Mouse (Mus musculus): Measurements from ENCODE around the gene Inpp4b. TPM values are rescaled to one million over a fixed set of nuclear protein-coding genes. Genes with fewer than 3 reads are reported as not detected.

Gene Inpp4b
- polyA plus RNA-seq, 1 experiment: 0.02 TPM

GRCm38 (mm10) chr8:81370607-81371006 is 28.3 kb downstream of the Inpp4b start:
- H3K79me3 ChIP-seq (ENCODE audit: low read depth): no peaks in the 10 kb centered on the region

DNA sequence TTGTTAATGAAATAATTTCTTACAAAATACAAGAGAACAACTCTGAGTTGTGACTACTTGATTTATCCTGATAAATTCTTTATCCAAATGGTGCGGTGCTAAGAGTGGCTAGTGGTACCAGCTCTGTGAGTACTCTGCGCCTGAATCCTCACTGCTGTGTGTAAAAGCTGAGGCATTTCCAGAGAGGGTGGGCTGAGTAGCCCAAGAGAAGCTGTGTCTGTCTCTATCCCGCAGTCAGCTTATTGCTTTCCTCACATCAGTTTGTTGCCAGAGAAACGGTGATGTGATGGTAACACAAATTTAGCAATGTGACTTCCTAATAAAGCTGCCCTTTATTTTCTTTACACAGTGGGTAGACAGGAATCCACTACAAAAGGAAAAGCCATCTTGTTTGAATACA is 29.5 kb downstream of the Inpp4b start:
- H3K27me3 ChIP-seq (ENCODE audit: control insufficient read depth, insufficient read depth, insufficient read length): no peaks in the 10 kb centered on the region
- H3ac ChIP-seq (ENCODE audit: control insufficient read depth, insufficient read length, low read depth): no peak overlapping the region
- TF ChIP-seq MYOG (IDR thresholded peaks at IDR 0.05; ENCODE audit: control insufficient read depth, extremely low read depth, insufficient read length) (no peak), CTCF (IDR thresholded peaks at IDR 0.05; ENCODE audit: control insufficient read depth, insufficient read depth, insufficient read length) (no peak), FOSL1 (IDR thresholded peaks at IDR 0.05; ENCODE audit: insufficient read depth, low read length, poor library complexity, severe bottlenecking) (no peak), USF1 (IDR thresholded peaks at IDR 0.05; ENCODE audit: low read depth) (no peak), MYOD1 (IDR thresholded peaks at IDR 0.05; ENCODE audit: control insufficient read depth, insufficient read length, low read depth) (no peak), MAX (IDR thresholded peaks at IDR 0.05) (no peak), CEBPB (IDR thresholded peaks at IDR 0.05; ENCODE audit: low read depth) (no peak)
- no peaks in the 10 kb centered on the region for H3K79me2 ChIP-seq (ENCODE audit: control insufficient read depth, insufficient read depth)
- H3K4me3 ChIP-seq (ENCODE audit: insufficient read depth, poor library complexity, severe bottlenecking): no peak overlapping the region
- no peaks in the 10 kb centered on the region for H3K36me3 ChIP-seq (ENCODE audit: control insufficient read depth, insufficient read depth)
- H3K79me3 ChIP-seq (ENCODE audit: low read depth): no peaks in the 10 kb centered on the region

More at GRCm38 (mm10) chr8:81370607-81371006, 28.3 kb downstream of the Inpp4b start:
- H3K27me3 ChIP-seq (ENCODE audit: control insufficient read depth, insufficient read depth, insufficient read length): no peaks in the 10 kb centered on the region
- TF ChIP-seq MYOG (IDR thresholded peaks at IDR 0.05; ENCODE audit: control insufficient read depth, extremely low read depth, insufficient read length) (no peak), CTCF (IDR thresholded peaks at IDR 0.05; ENCODE audit: control insufficient read depth, insufficient read depth, insufficient read length) (no peak), USF1 (IDR thresholded peaks at IDR 0.05; ENCODE audit: low read depth) (no peak), MYOD1 (IDR thresholded peaks at IDR 0.05; ENCODE audit: control insufficient read depth, insufficient read length, low read depth) (no peak), MAX (IDR thresholded peaks at IDR 0.05) (no peak), CEBPB (IDR thresholded peaks at IDR 0.05; ENCODE audit: low read depth) (no peak), FOSL1 (IDR thresholded peaks at IDR 0.05; ENCODE audit: insufficient read depth, low read length, poor library complexity, severe bottlenecking) (no peak)
- H3ac ChIP-seq (ENCODE audit: control insufficient read depth, insufficient read length, low read depth): no peak overlapping the region
- no peak overlapping the region for H3K4me3 ChIP-seq (ENCODE audit: insufficient read depth, poor library complexity, severe bottlenecking)
- H3K36me3 ChIP-seq (ENCODE audit: control insufficient read depth, insufficient read depth): no peaks in the 10 kb centered on the region
- no peaks in the 10 kb centered on the region for H3K79me2 ChIP-seq (ENCODE audit: control insufficient read depth, insufficient read depth)

- TF ChIP-seq MAX (IDR thresholded peaks at IDR 0.05): no peak
- TF ChIP-seq FOSL1 (IDR thresholded peaks at IDR 0.05; ENCODE audit: insufficient read depth, low read length, poor library complexity, severe bottlenecking): no peak
- TF ChIP-seq MYOD1 (IDR thresholded peaks at IDR 0.05; ENCODE audit: control insufficient read depth, insufficient read length, low read depth): no peak
- no peak for TF ChIP-seq CTCF (IDR thresholded peaks at IDR 0.05; ENCODE audit: control insufficient read depth, insufficient read depth, insufficient read length)
- no peak for TF ChIP-seq CEBPB (IDR thresholded peaks at IDR 0.05; ENCODE audit: low read depth)
- TF ChIP-seq MYOG (IDR thresholded peaks at IDR 0.05; ENCODE audit: control insufficient read depth, extremely low read depth, insufficient read length): no peak
- TF ChIP-seq USF1 (IDR thresholded peaks at IDR 0.05; ENCODE audit: low read depth): no peak
- Histone ChIP-seq H3K4me3 (ENCODE audit: insufficient read depth, poor library complexity, severe bottlenecking) (no peak overlapping the region), H3K27me3 (ENCODE audit: control insufficient read depth, insufficient read depth, insufficient read length) (no peaks in the 10 kb centered on the region), H3K79me2 (ENCODE audit: control insufficient read depth, insufficient read depth) (no peaks in the 10 kb centered on the region), H3K36me3 (ENCODE audit: control insufficient read depth, insufficient read depth) (no peaks in the 10 kb centered on the region), H3K79me3 (ENCODE audit: low read depth) (no peaks in the 10 kb centered on the region), H3ac (ENCODE audit: control insufficient read depth, insufficient read length, low read depth) (no peak overlapping the region)
These were observed 32.6 kb downstream of the Inpp4b start for GRCm38 (mm10) chr8:81374877-81375475.

DNA sequence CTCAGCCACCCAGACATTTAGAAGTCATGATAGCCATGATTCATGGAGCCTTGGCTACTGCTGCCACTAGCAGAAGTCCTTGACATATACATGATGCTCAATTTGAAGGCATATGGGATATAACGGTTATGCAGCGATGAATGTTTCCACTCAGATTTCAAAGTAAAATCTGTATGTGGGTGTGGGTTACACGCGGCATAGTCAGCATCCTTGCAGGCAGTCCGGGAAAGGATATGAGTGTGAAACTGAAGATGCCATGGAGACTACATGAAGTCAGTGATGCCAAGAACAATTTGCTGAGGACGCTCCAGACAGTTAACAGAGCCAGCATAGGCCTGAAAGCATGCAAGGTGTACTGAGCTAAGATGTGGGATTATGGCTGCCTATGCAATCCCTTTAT is 46.6 kb downstream of the Inpp4b start:
- Histone ChIP-seq H3K36me3 (ENCODE audit: control insufficient read depth, insufficient read depth) (no peaks in the 10 kb centered on the region), H3ac (ENCODE audit: control insufficient read depth, insufficient read length, low read depth) (no peak overlapping the region), H3K79me2 (ENCODE audit: control insufficient read depth, insufficient read depth) (no peaks in the 10 kb centered on the region), H3K4me3 (ENCODE audit: insufficient read depth, poor library complexity, severe bottlenecking) (no peak overlapping the region), H3K27me3 (ENCODE audit: control insufficient read depth, insufficient read depth, insufficient read length) (no peaks in the 10 kb centered on the region), H3K79me3 (ENCODE audit: low read depth) (no peaks in the 10 kb centered on the region)
- TF ChIP-seq MYOG (IDR thresholded peaks at IDR 0.05; ENCODE audit: control insufficient read depth, extremely low read depth, insufficient read length) (no peak), MAX (IDR thresholded peaks at IDR 0.05) (no peak), CTCF (IDR thresholded peaks at IDR 0.05; ENCODE audit: control insufficient read depth, insufficient read depth, insufficient read length) (no peak), CEBPB (IDR thresholded peaks at IDR 0.05; ENCODE audit: low read depth) (no peak)

GRCm38 (mm10) chr8:81399071-81399470 is 56.7 kb downstream of the Inpp4b start:
- no peaks in the 10 kb centered on the region for H3K79me2 ChIP-seq (ENCODE audit: control insufficient read depth, insufficient read depth)
- no peak for TF ChIP-seq CTCF (IDR thresholded peaks at IDR 0.05; ENCODE audit: control insufficient read depth, insufficient read depth, insufficient read length)
- no peak for TF ChIP-seq MYOD1 (IDR thresholded peaks at IDR 0.05; ENCODE audit: control insufficient read depth, insufficient read length, low read depth)
- TF ChIP-seq MAX (IDR thresholded peaks at IDR 0.05): no peak
- no peak for TF ChIP-seq CEBPB (IDR thresholded peaks at IDR 0.05; ENCODE audit: low read depth)
- no peak for TF ChIP-seq USF1 (IDR thresholded peaks at IDR 0.05; ENCODE audit: low read depth)
- no peak for TF ChIP-seq MYOG (IDR thresholded peaks at IDR 0.05; ENCODE audit: control insufficient read depth, extremely low read depth, insufficient read length)
- TF ChIP-seq FOSL1 (IDR thresholded peaks at IDR 0.05; ENCODE audit: insufficient read depth, low read length, poor library complexity, severe bottlenecking): no peak
- H3K79me3 ChIP-seq (ENCODE audit: low read depth): no peaks in the 10 kb centered on the region
- H3K36me3 ChIP-seq (ENCODE audit: control insufficient read depth, insufficient read depth): no peaks in the 10 kb centered on the region
- no peak overlapping the region for H3ac ChIP-seq (ENCODE audit: control insufficient read depth, insufficient read length, low read depth)
- no peak overlapping the region for H3K4me3 ChIP-seq (ENCODE audit: insufficient read depth, poor library complexity, severe bottlenecking)
- H3K27me3 ChIP-seq (ENCODE audit: control insufficient read depth, insufficient read depth, insufficient read length): no peaks in the 10 kb centered on the region

DNA sequence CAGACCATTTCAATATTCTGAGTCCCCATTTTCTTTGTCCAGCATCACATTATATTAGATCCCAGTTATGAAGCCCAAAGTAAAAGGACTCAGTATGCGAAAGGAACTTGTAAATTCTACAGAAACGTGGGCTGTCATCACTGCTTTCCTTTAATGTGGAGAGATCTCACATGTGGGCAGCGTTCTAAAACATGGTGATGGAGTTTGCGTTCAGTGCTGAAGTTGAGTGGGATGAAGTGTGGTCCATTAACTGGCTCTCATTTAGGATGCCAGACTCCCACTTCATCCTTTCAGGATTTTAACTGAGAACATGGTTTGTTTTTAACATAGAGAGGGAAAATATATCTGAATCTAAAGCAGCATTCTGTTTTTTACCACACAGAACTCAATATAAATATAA is 57.1 kb downstream of the Inpp4b start:
- Histone ChIP-seq H3K79me3 (ENCODE audit: low read depth) (no peaks in the 10 kb centered on the region), H3K27me3 (ENCODE audit: control insufficient read depth, insufficient read depth, insufficient read length) (no peaks in the 10 kb centered on the region), H3ac (ENCODE audit: control insufficient read depth, insufficient read length, low read depth) (no peak overlapping the region), H3K4me3 (ENCODE audit: insufficient read depth, poor library complexity, severe bottlenecking) (no peak overlapping the region), H3K79me2 (ENCODE audit: control insufficient read depth, insufficient read depth) (no peaks in the 10 kb centered on the region), H3K36me3 (ENCODE audit: control insufficient read depth, insufficient read depth) (no peaks in the 10 kb centered on the region)
- TF ChIP-seq MYOD1 (IDR thresholded peaks at IDR 0.05; ENCODE audit: control insufficient read depth, insufficient read length, low read depth): no peak
- TF ChIP-seq MAX (IDR thresholded peaks at IDR 0.05): no peak
- TF ChIP-seq MYOG (IDR thresholded peaks at IDR 0.05; ENCODE audit: control insufficient read depth, extremely low read depth, insufficient read length): no peak
- no peak for TF ChIP-seq CEBPB (IDR thresholded peaks at IDR 0.05; ENCODE audit: low read depth)
- no peak for TF ChIP-seq FOSL1 (IDR thresholded peaks at IDR 0.05; ENCODE audit: insufficient read depth, low read length, poor library complexity, severe bottlenecking)
- TF ChIP-seq CTCF (IDR thresholded peaks at IDR 0.05; ENCODE audit: control insufficient read depth, insufficient read depth, insufficient read length): no peak
- TF ChIP-seq USF1 (IDR thresholded peaks at IDR 0.05; ENCODE audit: low read depth): no peak

All from C2C12 (cell line).